Mouse (Mus musculus): ENCODE data around the gene Ubald1. TPM values are rescaled to one million over a fixed set of nuclear protein-coding genes. Genes with fewer than 3 reads are reported as not detected.

The Ubald1 gene
- polyA plus RNA-seq, 1 experiment from 2014 or later = 41.1 TPM

GRCm38 (mm10) chr16:4910758-4911157 lies 30.6 kb upstream of the Ubald1 start:
- Histone ChIP-seq H3K36me3 (peaks cover 78% of the 10 kb centered on the region), H3K9ac (no peak overlapping the region), H3K4me3 (no peak overlapping the region), H3K27me3 (no peaks in the 10 kb centered on the region), H3K27ac (no peak overlapping the region), H3K9me3 (no peaks in the 10 kb centered on the region), H3K4me2 (replicated peaks) (no peak overlapping the region), H3K4me1 (peaks cover 10% of the 10 kb centered on the region; the same call in 1 of the 2 replicates)
- WGBS = 95% methylated on average over 8 of the region's 8 CpGs
- ATAC-seq (ENCODE audit: low FRiP score, low read depth) = no peak

- no peak overlapping the region for H3K4me2 ChIP-seq (replicated peaks)
- no peak overlapping the region for H3K27ac ChIP-seq
- no peaks in the 10 kb centered on the region for H3K27me3 ChIP-seq
- H3K4me1 ChIP-seq = peaks cover 15% of the 10 kb centered on the region
- no peak overlapping the region for H3K4me3 ChIP-seq
- no peak overlapping the region for H3K9ac ChIP-seq
- H3K9me3 ChIP-seq = no peaks in the 10 kb centered on the region
- no peak for ATAC-seq (ENCODE audit: low FRiP score, low read depth)
- 96% methylated on average over 2 of the region's 2 CpGs for WGBS
- peaks cover 70% of the 10 kb centered on the region for H3K36me3 ChIP-seq
Observed at GRCm38 (mm10) chr16:4909745-4910144, 29.6 kb upstream of the Ubald1 start.

GRCm38 (mm10) chr16:4907972-4908371 lies 27.9 kb upstream of the Ubald1 start:
- Histone ChIP-seq H3K36me3 (peaks cover 55% of the 10 kb centered on the region), H3K4me2 (replicated peaks) (no peak overlapping the region)
- 66% methylated on average over 4 of the region's 5 CpGs for WGBS

DNA sequence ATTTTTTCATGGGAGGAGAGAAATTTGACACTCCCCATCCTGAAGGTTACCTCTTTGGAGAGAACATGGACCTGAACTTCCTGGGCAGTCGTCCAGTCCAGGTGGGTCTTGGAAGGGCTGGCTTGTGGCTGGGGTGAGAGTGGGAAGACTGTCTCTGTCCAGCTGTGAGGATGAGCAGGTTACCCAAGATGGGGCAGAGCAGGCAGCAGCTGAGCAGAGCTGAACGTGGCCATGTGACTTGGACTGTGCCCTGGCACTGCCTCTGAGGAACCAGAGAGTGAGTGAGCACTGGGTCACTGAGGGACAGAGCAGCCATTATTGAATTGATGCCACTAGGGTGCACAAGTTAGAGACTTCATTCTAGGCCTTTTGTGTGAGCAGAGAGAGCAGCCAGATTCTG lies 27.3 kb upstream of the Ubald1 start:
- Histone ChIP-seq H3K27ac (no peak overlapping the region), H3K27me3 (no peaks in the 10 kb centered on the region), H3K9ac (no peak overlapping the region), H3K4me1 (peaks cover 7% of the 10 kb centered on the region; the same call in 1 of the 2 replicates), H3K4me2 (replicated peaks) (no peak overlapping the region), H3K9me3 (no peaks in the 10 kb centered on the region), H3K36me3 (peaks cover 49% of the 10 kb centered on the region), H3K4me3 (no peak overlapping the region)
- ATAC-seq (ENCODE audit: low FRiP score, low read depth) = no peak
- 71% methylated on average over 2 of the region's 2 CpGs for WGBS

More at GRCm38 (mm10) chr16:4907972-4908371, 27.9 kb upstream of the Ubald1 start:
- Histone ChIP-seq H3K9me3 (no peaks in the 10 kb centered on the region), H3K4me1 (peaks cover 7% of the 10 kb centered on the region; the same call in 1 of the 2 replicates), H3K27me3 (no peaks in the 10 kb centered on the region), H3K27ac (no peak overlapping the region), H3K9ac (no peak overlapping the region), H3K4me3 (no peak overlapping the region)
- ATAC-seq (ENCODE audit: low FRiP score, low read depth) = no peak

DNA sequence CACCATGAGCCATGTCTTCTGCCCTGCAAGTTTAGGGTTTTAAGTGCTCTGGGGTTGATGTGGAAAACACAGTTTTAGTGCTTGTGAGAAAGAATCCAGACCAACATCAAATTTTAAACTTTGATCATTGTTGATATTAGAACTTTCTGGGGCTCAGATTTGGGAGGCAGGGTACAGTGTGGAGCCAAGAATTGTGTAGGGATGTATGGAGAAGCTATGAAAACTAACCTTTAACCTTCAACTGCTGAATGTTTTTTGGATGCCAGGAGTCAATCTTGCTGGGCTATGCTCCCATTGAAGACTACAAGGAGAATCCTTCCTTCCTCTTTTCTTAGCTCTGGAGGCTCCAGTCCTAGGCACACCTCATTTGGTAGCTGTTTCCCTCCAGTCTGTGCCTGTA lies 26.4 kb upstream of the Ubald1 start:
- no peak overlapping the region for H3K27ac ChIP-seq
- no peak overlapping the region for H3K4me3 ChIP-seq
- peaks cover 41% of the 10 kb centered on the region for H3K36me3 ChIP-seq
- no peak overlapping the region for H3K4me2 ChIP-seq (replicated peaks)
- no peak for ATAC-seq (ENCODE audit: low FRiP score, low read depth)
- H3K4me1 ChIP-seq = peaks cover 7% of the 10 kb centered on the region; the same call in 1 of the 2 replicates
- H3K9me3 ChIP-seq = no peaks in the 10 kb centered on the region
- H3K27me3 ChIP-seq = no peaks in the 10 kb centered on the region
- H3K9ac ChIP-seq = no peak overlapping the region

DNA sequence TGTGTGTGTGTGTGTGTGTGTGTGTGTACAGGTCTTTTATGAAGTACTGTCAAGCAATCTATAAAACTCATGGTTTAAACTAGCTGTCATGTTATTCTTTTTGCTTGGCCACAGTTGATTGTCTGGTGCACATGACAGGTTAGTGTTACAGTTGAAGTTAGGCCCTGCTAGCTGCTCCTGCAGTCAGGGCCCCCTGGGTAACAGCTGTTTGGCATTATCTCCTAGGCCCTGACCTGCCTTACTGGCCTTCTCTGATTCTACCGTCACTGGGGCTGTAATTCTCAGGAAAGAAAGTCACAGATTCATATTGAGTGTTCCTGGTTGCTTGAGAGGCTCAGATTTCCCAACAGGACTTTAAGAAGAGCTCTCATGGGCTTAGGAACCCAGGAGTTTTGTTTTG lies 25.5 kb upstream of the Ubald1 start:
- Histone ChIP-seq H3K27ac (no peak overlapping the region; the same call in 1 of the 2 replicates), H3K4me2 (replicated peaks) (no peak overlapping the region), H3K9ac (no peak overlapping the region), H3K27me3 (no peaks in the 10 kb centered on the region), H3K36me3 (peaks cover 39% of the 10 kb centered on the region), H3K9me3 (no peaks in the 10 kb centered on the region), H3K4me3 (no peak overlapping the region), H3K4me1 (peaks cover 11% of the 10 kb centered on the region; the same call in 1 of the 2 replicates)
- ATAC-seq (ENCODE audit: low FRiP score, low read depth) = no peak
- 18% methylated on average over 1 of the region's 1 CpGs for WGBS

DNA sequence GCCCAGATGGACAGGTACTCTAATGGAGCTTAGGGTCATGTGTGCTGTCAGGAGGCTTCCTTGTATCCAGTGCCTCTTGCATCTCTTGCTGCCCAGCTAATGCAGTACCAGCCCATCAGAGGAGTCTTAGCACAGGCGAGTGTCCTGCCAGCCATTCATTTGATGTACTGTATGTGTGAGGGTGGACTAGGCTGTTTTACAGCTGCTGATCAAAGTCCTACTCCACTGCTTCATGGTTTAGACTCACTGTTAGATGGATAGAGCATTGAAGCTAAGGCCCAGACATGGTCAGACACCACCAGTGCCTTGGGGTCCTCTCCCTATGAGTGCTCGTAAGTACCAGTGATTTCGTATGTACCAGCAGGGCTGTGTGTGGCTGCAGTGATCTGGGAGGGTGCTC lies 24.8 kb upstream of the Ubald1 start:
- peaks cover 31% of the 10 kb centered on the region for H3K36me3 ChIP-seq
- H3K27me3 ChIP-seq = no peaks in the 10 kb centered on the region
- 90% methylated on average over 3 of the region's 3 CpGs for WGBS
- H3K27ac ChIP-seq = no peak overlapping the region; the same call in 1 of the 2 replicates
- no peaks in the 10 kb centered on the region for H3K9me3 ChIP-seq
- no peak overlapping the region for H3K9ac ChIP-seq
- H3K4me2 ChIP-seq (replicated peaks) = no peak overlapping the region
- ATAC-seq (ENCODE audit: low FRiP score, low read depth) = no peak
- no peak overlapping the region for H3K4me3 ChIP-seq
- H3K4me1 ChIP-seq = peaks cover 11% of the 10 kb centered on the region; the same call in 1 of the 2 replicates

- Histone ChIP-seq H3K27me3 (no peaks in the 10 kb centered on the region), H3K4me2 (replicated peaks) (no peak overlapping the region), H3K36me3 (peaks cover 19% of the 10 kb centered on the region), H3K27ac (no peak overlapping the region), H3K4me3 (no peak overlapping the region), H3K9me3 (no peaks in the 10 kb centered on the region), H3K9ac (no peak overlapping the region), H3K4me1 (peaks cover 11% of the 10 kb centered on the region; the same call in 1 of the 2 replicates)
- WGBS = 78% methylated on average over 6 of the region's 6 CpGs
- no peak for ATAC-seq (ENCODE audit: low FRiP score, low read depth)
Observed at GRCm38 (mm10) chr16:4903491-4904102, 23.5 kb upstream of the Ubald1 start.

DNA sequence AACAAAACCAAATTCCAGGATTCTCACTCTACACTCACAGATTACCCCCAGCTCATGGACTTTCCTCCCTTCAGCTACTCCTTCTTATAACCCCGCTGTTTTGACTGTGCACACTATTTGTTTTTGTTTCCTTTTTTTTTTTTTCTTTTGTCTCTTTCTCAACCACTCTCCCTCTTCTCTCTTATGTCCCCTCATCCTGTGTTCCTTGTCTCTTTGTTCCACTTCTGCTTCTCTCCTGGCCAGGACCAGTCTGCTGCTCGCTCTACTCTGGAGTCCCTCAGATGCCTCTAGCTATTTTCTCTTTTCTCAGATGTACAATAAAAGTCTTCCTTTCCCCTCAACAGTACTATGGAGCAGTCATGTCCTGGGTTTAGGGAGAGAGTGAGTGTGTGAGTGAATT lies 22.3 kb upstream of the Ubald1 start:
- Histone ChIP-seq H3K9me3 (no peaks in the 10 kb centered on the region), H3K27me3 (no peaks in the 10 kb centered on the region), H3K4me2 (replicated peaks) (no peak overlapping the region), H3K27ac (no peak overlapping the region), H3K4me1 (peaks cover 11% of the 10 kb centered on the region; the same call in 1 of the 2 replicates), H3K36me3 (peaks cover 9% of the 10 kb centered on the region; the same call in 1 of the 2 replicates), H3K4me3 (no peak overlapping the region), H3K9ac (no peak overlapping the region)
- 85% methylated on average over 2 of the region's 2 CpGs for WGBS
- ATAC-seq (ENCODE audit: low FRiP score, low read depth) = no peak

- Histone ChIP-seq H3K4me2 (replicated peaks) (no peak overlapping the region), H3K4me3 (no peak overlapping the region), H3K27me3 (no peaks in the 10 kb centered on the region), H3K4me1 (peaks cover 16% of the 10 kb centered on the region), H3K36me3 (peaks cover 7% of the 10 kb centered on the region; the same call in 1 of the 2 replicates), H3K9ac (no peak overlapping the region), H3K27ac (no peak overlapping the region), H3K9me3 (no peaks in the 10 kb centered on the region)
- no peak for ATAC-seq (ENCODE audit: low FRiP score, low read depth)
- 64% methylated on average over 7 of the region's 7 CpGs for WGBS
Observed at GRCm38 (mm10) chr16:4901167-4901566, 21.1 kb upstream of the Ubald1 start.

DNA sequence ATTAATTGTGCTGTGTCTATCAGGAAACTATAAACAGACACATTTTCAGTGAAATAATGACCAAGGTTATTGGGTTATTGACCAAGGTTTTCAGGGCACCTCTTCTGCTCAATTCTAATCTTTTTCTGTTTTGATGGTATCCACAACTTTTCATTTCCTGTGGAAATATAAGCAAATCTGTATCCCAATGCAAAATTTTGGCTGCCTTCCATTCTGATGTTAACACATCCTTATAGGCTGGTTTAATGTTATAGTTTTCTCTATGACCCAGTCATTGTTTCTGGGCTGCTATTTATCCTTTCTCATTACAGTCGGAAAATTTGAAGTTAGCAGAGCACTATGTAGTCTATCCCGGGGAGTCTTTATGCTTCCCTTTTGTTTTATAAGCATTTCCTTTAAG lies 19.6 kb upstream of the Ubald1 start:
- ATAC-seq (ENCODE audit: low FRiP score, low read depth) = no peak
- Histone ChIP-seq H3K4me1 (peaks cover 11% of the 10 kb centered on the region), H3K4me2 (replicated peaks) (no peak overlapping the region), H3K4me3 (no peak overlapping the region), H3K9ac (no peak overlapping the region), H3K27me3 (no peaks in the 10 kb centered on the region), H3K36me3 (peaks cover 8% of the 10 kb centered on the region), H3K27ac (no peak overlapping the region), H3K9me3 (no peaks in the 10 kb centered on the region)
- WGBS = 69% methylated on average over 2 of the region's 2 CpGs

DNA sequence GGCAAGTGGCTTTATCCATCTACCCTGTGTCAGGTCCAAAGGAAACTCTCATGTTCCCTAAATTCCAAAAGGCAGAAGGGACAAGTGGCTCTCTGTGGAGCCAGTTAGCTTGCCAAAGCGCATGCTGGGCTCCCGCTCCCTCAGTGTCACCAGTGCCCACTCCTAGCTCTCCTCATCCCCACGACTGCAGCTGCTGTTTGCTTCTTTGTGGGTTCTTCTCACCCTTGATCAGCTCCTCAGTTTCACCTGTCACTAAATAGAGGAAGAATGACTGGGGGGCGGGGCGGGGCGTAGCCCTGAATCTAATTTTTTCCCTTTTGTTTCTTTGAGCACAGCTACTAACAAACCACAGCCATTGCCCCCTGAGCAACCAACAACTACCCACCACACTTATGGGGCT lies 18.8 kb upstream of the Ubald1 start:
- Histone ChIP-seq H3K9ac (no peak overlapping the region), H3K9me3 (no peaks in the 10 kb centered on the region), H3K4me1 (peaks cover 10% of the 10 kb centered on the region; the same call in 1 of the 2 replicates), H3K27ac (no peak overlapping the region), H3K4me2 (replicated peaks) (no peak overlapping the region), H3K27me3 (no peaks in the 10 kb centered on the region), H3K36me3 (peaks cover 12% of the 10 kb centered on the region), H3K4me3 (no peak overlapping the region)
- ATAC-seq (ENCODE audit: low FRiP score, low read depth) = no peak
- 91% methylated on average over 6 of the region's 6 CpGs for WGBS
